Mouse (Mus musculus) heart, postnatal 10 days (tissue): ENCODE data around the gene Pcbp3. TPM values are rescaled to one million over a fixed set of nuclear protein-coding genes. Genes with fewer than 3 reads are reported as not detected.
"Not testable (repeated sequence)": the region's sequence is repeated elsewhere in the genome, so short reads cannot be mapped to it uniquely, and the experiment has no call there.

Source experiments
- DNase-seq, 2 experiments: peaks; one replicate each; pipeline ENCODE4 v3.0.0; 2021
- intact Hi-C: fragments of 180-260 bp; cut with DNase I; formaldehyde crosslinking; loops from one replicate; pipeline ENCODE4 v1.15.1; 2025
- total RNA-seq, 2 experiments: library from RNA; stranded (reverse); gene quantifications; 2 replicates each; pipeline ENCODE4 v1.2.3; 2021

The Pcbp3 gene
- 1 to 10 TPM; 8.8 to 9.3 TPM for total RNA-seq

GRCm38 (mm10) chr10:76961790-76962489 lies at the start of gene Pcbp3:
Pcbp3 (minus strand) TSS chr10:76961887.
- DNase-seq: peak; percentile 96
- intact Hi-C loops: loop anchor here (5.0 kb wide), 2 partner anchors 60 to 125 kb away; no protein-coding TSS in a partner anchor

- intact Hi-C loops: no loop called here
- DNase-seq: no peak
These were observed 47.0 kb upstream of the Pcbp3 start for GRCm38 (mm10) chr10:77008698-77009097.

- intact Hi-C loops: no loop called here
- DNase-seq: no peak
These were observed 46.4 kb upstream of the Pcbp3 start for GRCm38 (mm10) chr10:77008109-77008561.

GRCm38 (mm10) chr10:77007433-77008108 lies 45.9 kb upstream of the Pcbp3 start:
- intact Hi-C loops: no loop called here
- no peak for DNase-seq

- no peak for DNase-seq
- intact Hi-C loops: no loop called here
These were observed 43.2 kb upstream of the Pcbp3 start for GRCm38 (mm10) chr10:77004936-77005335.

GRCm38 (mm10) chr10:76997759-76998513 lies 36.2 kb upstream of the Pcbp3 start:
- DNase-seq: peak; percentile 89 to 90
- intact Hi-C loops: no loop called here

- DNase-seq: no peak
- intact Hi-C loops: no loop called here
These were observed 30.8 kb upstream of the Pcbp3 start for GRCm38 (mm10) chr10:76992456-76992855.

- intact Hi-C loops: no loop called here
These were observed 26.9 kb upstream of the Pcbp3 start for GRCm38 (mm10) chr10:76988586-76988985.

GRCm38 (mm10) chr10:76978042-76978441 lies 16.4 kb upstream of the Pcbp3 start:
- intact Hi-C loops: no loop called here

More at GRCm38 (mm10) chr10:76988586-76988985, 26.9 kb upstream of the Pcbp3 start:
- no peak for DNase-seq

GRCm38 (mm10) chr10:76976699-76977098 lies 15.0 kb upstream of the Pcbp3 start:
- no peak for DNase-seq
- intact Hi-C loops: no loop called here

More at GRCm38 (mm10) chr10:76978042-76978441, 16.4 kb upstream of the Pcbp3 start:
- peak; percentile 24 to 64 for DNase-seq

- DNase-seq: no peak
- intact Hi-C loops: no loop called here
These were observed 12.2 kb upstream of the Pcbp3 start for GRCm38 (mm10) chr10:76973797-76974436.

GRCm38 (mm10) chr10:76972318-76972717 lies 10.6 kb upstream of the Pcbp3 start:
- intact Hi-C loops, DNase-seq: not testable (repeated sequence)

- intact Hi-C loops: no loop called here
- DNase-seq: no peak
These were observed 9.3 kb upstream of the Pcbp3 start for GRCm38 (mm10) chr10:76970974-76971373.

- DNase-seq: peak; percentile 17 to 35
- intact Hi-C loops: loop anchor here (2.0 to 5.0 kb wide), 3 partner anchors 56 to 127 kb away; no protein-coding TSS in a partner anchor
These were observed 2.7 kb upstream of the Pcbp3 start for GRCm38 (mm10) chr10:76964436-76964835.

- intact Hi-C loops: loop anchor here (2.0 to 5.0 kb wide), 3 partner anchors 57 to 127 kb away; no protein-coding TSS in a partner anchor
- DNase-seq: peak in 1 of 2 experiments; percentile 21
These were observed 2.3 kb upstream of the Pcbp3 start for GRCm38 (mm10) chr10:76963997-76964396.

GRCm38 (mm10) chr10:76961156-76961555 lies 531 bp downstream of the Pcbp3 start:
- intact Hi-C loops: loop anchor here (5.0 kb wide), 2 partner anchors 59 to 124 kb away; no protein-coding TSS in a partner anchor
- DNase-seq: no peak

GRCm38 (mm10) chr10:76958201-76958600 lies 3.5 kb downstream of the Pcbp3 start:
- peak in 1 of 2 experiments; percentile 32 for DNase-seq

GRCm38 (mm10) chr10:76956200-76956599 lies 5.5 kb downstream of the Pcbp3 start:
- intact Hi-C loops: no loop called here

More at GRCm38 (mm10) chr10:76958201-76958600, 3.5 kb downstream of the Pcbp3 start:
- intact Hi-C loops: no loop called here

GRCm38 (mm10) chr10:76941038-76941437 lies 20.6 kb downstream of the Pcbp3 start:
- intact Hi-C loops: no loop called here
- no peak for DNase-seq

More at GRCm38 (mm10) chr10:76956200-76956599, 5.5 kb downstream of the Pcbp3 start:
- no peak for DNase-seq

GRCm38 (mm10) chr10:76936827-76937226 lies 24.9 kb downstream of the Pcbp3 start:
- no peak for DNase-seq
- intact Hi-C loops: no loop called here
